Mouse (Mus musculus): Measurements from ENCODE around the gene C530008M17Rik. TPM values are rescaled to one million over a fixed set of nuclear protein-coding genes. Genes with fewer than 3 reads are reported as not detected.

C530008M17Rik gene
- polyA plus RNA-seq, 1 experiment from 2014 or later: 81.2 TPM

- H3K4me3 ChIP-seq: no peak overlapping the region
- H3K36me3 ChIP-seq: no peaks in the 10 kb centered on the region
- H3K4me1 ChIP-seq: peaks cover 3% of the 10 kb centered on the region; the same call in 1 of the 2 replicates
- no peak overlapping the region for H3K4me2 ChIP-seq (replicated peaks)
- no peaks in the 10 kb centered on the region for H3K9me3 ChIP-seq (replicated peaks)
- H3K27me3 ChIP-seq: no peaks in the 10 kb centered on the region
- H3K9ac ChIP-seq: no peak overlapping the region
- 96% methylated on average over 7 of the region's 7 CpGs for WGBS
- H3K27ac ChIP-seq: no peak overlapping the region
- no peak for ATAC-seq (ENCODE audit: low FRiP score)
These were observed 57.4 kb downstream of the C530008M17Rik start for GRCm38 (mm10) chr5:76713743-76714142.

GRCm38 (mm10) chr5:76719954-76720353, 63.6 kb downstream of the C530008M17Rik start:
- Histone ChIP-seq H3K9ac (no peak overlapping the region), H3K9me3 (replicated peaks) (0 out of 2 replicates have a peak, but pooled peaks cover 2% of the 10 kb centered on the region), H3K27me3 (no peaks in the 10 kb centered on the region), H3K4me2 (replicated peaks) (no peak overlapping the region), H3K4me1 (peaks cover 12% of the 10 kb centered on the region), H3K36me3 (peaks cover 23% of the 10 kb centered on the region), H3K4me3 (no peak overlapping the region), H3K27ac (no peak overlapping the region)
- no peak for ATAC-seq (ENCODE audit: low FRiP score)
- 69% methylated on average over 3 of the region's 3 CpGs for WGBS

DNA sequence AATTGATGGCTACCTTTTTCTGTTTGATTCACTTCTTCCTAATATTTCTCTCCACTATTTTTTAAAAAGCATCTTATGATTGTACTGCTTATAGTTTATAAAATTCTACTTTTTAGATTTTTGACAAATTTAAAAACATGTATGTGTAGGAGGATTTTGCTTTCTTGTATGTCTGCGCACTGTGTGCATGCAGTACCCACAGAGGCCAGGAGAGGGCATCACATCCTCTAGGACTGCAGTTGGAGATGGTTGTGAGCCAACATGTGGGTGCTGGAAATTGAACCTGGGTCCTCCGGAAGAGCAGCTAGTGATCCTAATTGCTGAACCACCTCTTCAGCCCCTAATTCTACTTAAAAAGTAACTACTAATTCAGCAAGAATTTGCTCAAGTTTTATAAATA, 68.6 kb downstream of the C530008M17Rik start:
- H3K27me3 ChIP-seq: no peaks in the 10 kb centered on the region
- 96% methylated on average over 2 of the region's 2 CpGs for WGBS
- H3K9ac ChIP-seq: no peak overlapping the region
- H3K27ac ChIP-seq: no peak overlapping the region
- no peak for ATAC-seq (ENCODE audit: low FRiP score)
- 0 out of 2 replicates have a peak, but pooled peaks cover 3% of the 10 kb centered on the region for H3K9me3 ChIP-seq (replicated peaks)
- H3K4me2 ChIP-seq (replicated peaks): no peak overlapping the region
- no peaks in the 10 kb centered on the region for H3K4me1 ChIP-seq
- no peak overlapping the region for H3K4me3 ChIP-seq
- peaks cover 23% of the 10 kb centered on the region for H3K36me3 ChIP-seq

DNA sequence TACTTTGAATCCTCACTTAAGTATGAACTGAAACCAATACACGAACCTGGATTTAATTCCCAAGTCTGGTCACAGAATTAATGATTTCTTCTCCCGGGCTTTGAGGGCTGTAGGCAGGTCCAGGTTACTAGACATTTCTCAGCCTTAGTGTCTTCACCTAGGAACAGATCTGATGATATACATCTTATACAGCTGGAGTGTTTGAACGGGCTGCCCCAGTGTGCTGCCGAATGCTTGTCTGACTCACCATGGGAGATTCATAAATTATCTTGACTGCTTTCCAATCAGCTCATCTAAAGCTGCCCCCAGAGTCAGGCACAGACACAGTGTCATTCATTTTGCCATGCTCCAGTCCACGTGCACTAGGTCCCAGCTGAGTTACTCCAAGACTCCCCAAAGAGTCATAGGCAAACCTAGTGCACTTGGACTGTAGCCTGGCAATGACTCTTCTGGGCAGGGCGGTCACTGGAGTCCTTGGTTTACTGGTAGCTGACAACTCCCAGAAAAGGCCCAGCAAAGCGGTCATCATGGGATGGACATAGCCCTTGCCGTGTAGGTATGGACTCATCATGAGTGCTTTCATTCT, 70.3 kb downstream of the C530008M17Rik start:
- no peak overlapping the region for H3K4me2 ChIP-seq (replicated peaks)
- no peak overlapping the region for H3K9ac ChIP-seq
- H3K4me3 ChIP-seq: no peak overlapping the region
- WGBS: 79% methylated on average over 8 of the region's 8 CpGs
- peaks cover 19% of the 10 kb centered on the region for H3K36me3 ChIP-seq
- ATAC-seq (ENCODE audit: low FRiP score): no peak
- H3K27me3 ChIP-seq: no peaks in the 10 kb centered on the region
- H3K27ac ChIP-seq: no peak overlapping the region
- H3K9me3 ChIP-seq (replicated peaks): 0 out of 2 replicates have a peak, but pooled peaks cover 3% of the 10 kb centered on the region
- H3K4me1 ChIP-seq: no peaks in the 10 kb centered on the region

- H3K9ac ChIP-seq: no peak overlapping the region
These were observed 76.8 kb downstream of the C530008M17Rik start for GRCm38 (mm10) chr5:76733055-76733641.

DNA sequence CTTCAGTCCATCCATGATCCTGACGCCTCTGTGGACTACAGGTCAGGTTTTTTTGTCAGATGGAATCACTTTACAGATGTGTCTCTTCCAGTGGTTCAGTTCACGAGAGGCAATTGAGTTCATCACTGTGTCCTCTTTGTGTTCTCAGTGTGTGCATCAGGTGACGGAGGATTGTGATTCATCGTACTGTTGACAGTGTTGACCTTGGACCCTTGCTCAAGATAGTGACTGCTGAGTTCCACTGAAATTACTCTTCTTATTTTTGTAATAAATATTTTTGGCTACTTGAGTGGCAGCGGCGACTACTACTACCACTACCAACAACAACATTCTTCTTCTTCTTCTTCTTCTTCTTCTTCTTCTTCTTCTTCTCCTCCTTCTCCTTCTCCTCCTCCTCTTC, 85.2 kb downstream of the C530008M17Rik start:
- Histone ChIP-seq H3K4me1 (no peaks in the 10 kb centered on the region), H3K36me3 (peaks cover 23% of the 10 kb centered on the region)
- 92% methylated on average over 6 of the region's 6 CpGs for WGBS

More at GRCm38 (mm10) chr5:76733055-76733641, 76.8 kb downstream of the C530008M17Rik start:
- ATAC-seq (ENCODE audit: low FRiP score): no peak
- H3K36me3 ChIP-seq: no peaks in the 10 kb centered on the region
- H3K4me3 ChIP-seq: no peak overlapping the region
- no peaks in the 10 kb centered on the region for H3K4me1 ChIP-seq
- H3K27ac ChIP-seq: no peak overlapping the region
- 82% methylated on average over 6 of the region's 6 CpGs for whole genome bisulfite sequencing
- H3K4me2 ChIP-seq (replicated peaks): no peak overlapping the region
- H3K9me3 ChIP-seq (replicated peaks): no peaks in the 10 kb centered on the region
- H3K27me3 ChIP-seq: no peaks in the 10 kb centered on the region

GRCm38 (mm10) chr5:76742076-76742475, 85.8 kb downstream of the C530008M17Rik start:
- Histone ChIP-seq H3K9ac (no peak overlapping the region), H3K27me3 (no peaks in the 10 kb centered on the region)
- 99% methylated on average over 6 of the region's 6 CpGs for WGBS

More for the DNA sequence above, 85.2 kb downstream of the C530008M17Rik start:
- no peaks in the 10 kb centered on the region for H3K9me3 ChIP-seq (replicated peaks)
- H3K9ac ChIP-seq: no peak overlapping the region
- H3K4me2 ChIP-seq (replicated peaks): no peak overlapping the region
- no peak overlapping the region for H3K4me3 ChIP-seq
- no peak overlapping the region for H3K27ac ChIP-seq
- H3K27me3 ChIP-seq: no peaks in the 10 kb centered on the region
- ATAC-seq (ENCODE audit: low FRiP score): no peak

GRCm38 (mm10) chr5:76744737-76745209, 88.5 kb downstream of the C530008M17Rik start:
- ATAC-seq (ENCODE audit: low FRiP score): no peak
- no peaks in the 10 kb centered on the region for H3K27me3 ChIP-seq

More at GRCm38 (mm10) chr5:76742076-76742475, 85.8 kb downstream of the C530008M17Rik start:
- Histone ChIP-seq H3K4me3 (no peak overlapping the region), H3K9me3 (replicated peaks) (no peaks in the 10 kb centered on the region), H3K4me2 (replicated peaks) (no peak overlapping the region), H3K27ac (no peak overlapping the region), H3K4me1 (no peaks in the 10 kb centered on the region), H3K36me3 (peaks cover 23% of the 10 kb centered on the region)
- ATAC-seq (ENCODE audit: low FRiP score): no peak

DNA sequence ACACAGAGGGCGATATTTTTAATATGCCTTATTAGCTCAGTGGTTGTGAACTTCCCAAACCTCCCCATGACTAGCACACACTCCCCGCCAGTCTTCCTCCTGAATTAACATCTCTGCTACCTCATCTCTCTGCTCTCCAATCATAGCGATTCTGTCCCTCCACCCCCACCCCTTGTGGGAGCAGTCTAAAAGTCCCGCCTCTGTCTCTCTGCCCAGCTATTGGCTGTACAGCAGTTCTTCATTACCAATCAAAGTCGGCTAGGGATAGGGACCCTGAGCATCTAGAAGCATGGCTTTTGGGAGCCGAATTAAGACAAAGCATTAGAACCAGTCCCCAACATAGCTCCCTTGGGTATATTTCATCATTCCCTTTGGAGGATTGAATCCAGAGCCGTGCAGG, 91.5 kb downstream of the C530008M17Rik start:
- H3K4me1 ChIP-seq: peaks cover 16% of the 10 kb centered on the region

More at GRCm38 (mm10) chr5:76744737-76745209, 88.5 kb downstream of the C530008M17Rik start:
- H3K27ac ChIP-seq: no peak overlapping the region; the same call in 1 of the 2 replicates
- no peak overlapping the region for H3K4me2 ChIP-seq (replicated peaks)
- H3K9me3 ChIP-seq (replicated peaks): no peaks in the 10 kb centered on the region
- no peak overlapping the region for H3K4me3 ChIP-seq
- peaks cover 3% of the 10 kb centered on the region; the same call in 1 of the 2 replicates for H3K4me1 ChIP-seq
- H3K9ac ChIP-seq: no peak overlapping the region
- peaks cover 23% of the 10 kb centered on the region for H3K36me3 ChIP-seq
- WGBS: 81% methylated on average over 9 of the region's 9 CpGs

DNA sequence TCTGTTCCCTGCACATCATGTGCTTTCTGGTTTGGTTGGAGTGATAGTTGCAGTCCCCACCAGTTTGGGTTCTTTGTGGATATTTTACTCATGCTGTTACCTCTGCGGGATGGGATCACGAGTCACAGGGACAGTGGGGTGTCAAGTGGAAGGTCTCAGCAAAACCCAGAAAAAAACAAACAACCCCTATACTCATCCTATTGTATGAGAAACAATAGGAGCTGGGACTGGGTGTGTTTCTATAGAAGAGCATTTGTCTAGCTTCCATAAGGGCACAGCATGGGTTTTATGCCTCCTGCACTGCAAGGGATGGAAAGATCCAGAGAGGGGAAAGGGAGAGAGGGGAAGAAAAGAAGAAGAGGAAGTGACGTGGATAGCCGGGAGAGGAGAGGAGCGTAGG, 96.0 kb downstream of the C530008M17Rik start:
- Histone ChIP-seq H3K9me3 (replicated peaks) (no peaks in the 10 kb centered on the region), H3K4me3 (no peak overlapping the region), H3K27ac (no peak overlapping the region), H3K4me1 (peaks cover 16% of the 10 kb centered on the region), H3K27me3 (no peaks in the 10 kb centered on the region), H3K36me3 (no peaks in the 10 kb centered on the region), H3K4me2 (replicated peaks) (no peak overlapping the region), H3K9ac (no peak overlapping the region)
- 47% methylated on average over 5 of the region's 5 CpGs for WGBS
- no peak for ATAC-seq (ENCODE audit: low FRiP score)

More for the DNA sequence above, 91.5 kb downstream of the C530008M17Rik start:
- no peak overlapping the region for H3K4me2 ChIP-seq (replicated peaks)
- no peak overlapping the region for H3K27ac ChIP-seq
- H3K9me3 ChIP-seq (replicated peaks): no peaks in the 10 kb centered on the region
- peaks cover 7% of the 10 kb centered on the region for H3K36me3 ChIP-seq
- 48% methylated on average over 7 of the region's 7 CpGs for WGBS
- H3K4me3 ChIP-seq: no peak overlapping the region
- H3K27me3 ChIP-seq: no peaks in the 10 kb centered on the region
- no peak overlapping the region for H3K9ac ChIP-seq
- peak; percentile 47 for ATAC-seq (ENCODE audit: low FRiP score)

GRCm38 (mm10) chr5:76760349-76760748, 104.0 kb downstream of the C530008M17Rik start:
- no peak overlapping the region for H3K9ac ChIP-seq
- 80% methylated on average over 3 of the region's 3 CpGs for WGBS
- H3K27ac ChIP-seq: no peak overlapping the region; the same call in 1 of the 2 replicates
- peaks cover 10% of the 10 kb centered on the region; the same call in 1 of the 2 replicates for H3K36me3 ChIP-seq
- no peaks in the 10 kb centered on the region for H3K27me3 ChIP-seq
- H3K4me1 ChIP-seq: peaks cover 47% of the 10 kb centered on the region
- no peak overlapping the region for H3K4me2 ChIP-seq (replicated peaks)
- H3K9me3 ChIP-seq (replicated peaks): no peaks in the 10 kb centered on the region
- H3K4me3 ChIP-seq: no peak overlapping the region
- ATAC-seq (ENCODE audit: low FRiP score): no peak

DNA sequence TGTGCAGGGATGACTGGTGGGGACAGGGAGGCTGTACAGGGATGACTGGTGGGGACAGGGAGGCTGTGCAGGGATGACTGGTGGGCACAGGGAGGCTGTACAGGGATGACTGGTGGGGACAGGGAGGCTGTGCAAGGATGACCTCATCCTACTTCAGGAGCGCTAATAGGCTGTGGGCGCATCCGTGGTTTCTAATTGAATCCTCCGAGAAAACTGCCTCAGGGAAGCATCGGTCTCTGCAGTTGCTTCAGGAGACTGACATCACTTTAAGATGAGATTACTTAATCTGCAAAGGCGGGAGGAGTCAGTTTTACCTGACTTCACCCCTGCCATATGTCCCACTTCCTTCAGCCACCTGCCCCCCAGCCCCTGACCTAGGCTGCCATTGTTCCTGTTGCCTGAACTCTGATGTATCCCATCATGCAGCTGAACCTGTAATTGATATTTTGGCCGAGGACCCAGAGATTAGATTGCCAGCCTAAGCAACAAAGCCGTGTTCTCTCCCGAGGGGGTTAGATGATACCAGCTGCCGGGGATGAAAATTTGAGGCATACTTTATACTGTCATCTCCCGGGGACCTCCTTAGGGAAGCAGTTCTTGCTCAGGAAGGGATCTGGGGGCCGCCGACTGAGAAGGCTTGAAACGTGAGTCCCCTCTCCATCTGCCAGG, 105.9 kb downstream of the C530008M17Rik start:
- H3K27me3 ChIP-seq: no peaks in the 10 kb centered on the region
- H3K36me3 ChIP-seq: peaks cover 21% of the 10 kb centered on the region
- peak; percentile 51 for ATAC-seq (ENCODE audit: low FRiP score)
- H3K9ac ChIP-seq: 0 out of 2 replicates have a peak overlapping the region, but pooled peaks have one; percentile 0
- H3K27ac ChIP-seq: peak overlapping the region; percentile 81
- H3K4me2 ChIP-seq (replicated peaks): peak overlapping the region; percentile 20
- 41% methylated on average over 14 of the region's 14 CpGs for WGBS
- H3K9me3 ChIP-seq (replicated peaks): peaks cover 7% of the 10 kb centered on the region; the same call in 1 of the 2 replicates
- H3K4me3 ChIP-seq: no peak overlapping the region
- peaks cover 47% of the 10 kb centered on the region for H3K4me1 ChIP-seq
